Comparison of ENCODE assay signal across 9 mouse cellular contexts in the genomic region with DNA sequence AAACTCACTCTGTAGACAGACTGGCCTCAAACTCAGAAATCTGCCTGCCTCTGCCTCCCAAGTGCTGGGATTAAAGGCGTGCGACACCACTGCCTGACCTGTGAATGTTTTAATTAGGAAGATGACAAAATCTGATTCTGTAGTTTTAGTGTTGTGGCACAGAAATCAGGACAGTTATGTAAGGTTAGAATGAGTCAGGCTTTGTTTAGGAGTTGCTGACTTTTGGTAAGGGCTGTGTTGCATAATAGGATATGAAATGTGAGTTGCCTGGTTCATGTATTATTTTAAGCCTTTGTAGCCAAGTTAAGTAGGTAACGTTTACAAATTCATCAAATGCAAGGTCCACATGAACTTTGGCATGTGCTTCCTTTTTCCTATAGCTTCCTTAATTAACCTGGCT. TPM values are rescaled to one million over a fixed set of nuclear protein-coding genes. Genes with fewer than 3 reads are reported as not detected.
DNase-seq lines count a peak whose midpoint lies in the region; ATAC-seq and TF ChIP-seq lines count a peak whose summit lies in the region.
"Had no signal": no experiment of that assay in that cellular context is flagged by ENCODE, and none has a peak within 500 bp of the region (broad histone marks: within the 10 kb centered on the region; RNA-seq: fewer than 3 reads in every experiment).

No protein-coding gene starts in this region.

- H3K36me3 ChIP-seq in lung, postnatal 0 days (ENCODE audit: insufficient read depth, low read length) = no peaks in the 10 kb centered on the region
- H3K36me3 ChIP-seq in forebrain, embryonic 14.5 days (ENCODE audit: control insufficient read depth, insufficient read depth, low read length) = peaks cover 17% of the 10 kb centered on the region
- H3K36me3 ChIP-seq in liver, embryonic 14.5 days (replicated peaks; ENCODE audit: control insufficient read depth, insufficient read depth, low read depth) = peaks cover 2% of the 10 kb centered on the region; the same call in 1 of the 2 replicates

- peak overlapping the region; percentile 77; the same call in 1 of the 2 replicates for H3K9ac ChIP-seq in lung, postnatal 0 days (replicated peaks; ENCODE audit: low read depth)
- H3K9ac ChIP-seq in forebrain, embryonic 14.5 days (ENCODE audit: low read length) = peak overlapping the region; percentile 83
- H3K9ac ChIP-seq in liver, embryonic 14.5 days (replicated peaks) = no peak overlapping the region

- no peaks in the 10 kb centered on the region for H3K27me3 ChIP-seq in lung, postnatal 0 days (replicated peaks; ENCODE audit: insufficient read depth, low read length)
- H3K27me3 ChIP-seq in forebrain, embryonic 14.5 days (replicated peaks; ENCODE audit: control insufficient read depth, insufficient read depth, low read length) = no peaks in the 10 kb centered on the region
- no peaks in the 10 kb centered on the region for H3K27me3 ChIP-seq in liver, embryonic 14.5 days (ENCODE audit: control insufficient read depth, insufficient read depth, low read length)

- no peak for TF ChIP-seq CTCF in lung, postnatal 0 days (IDR thresholded peaks at IDR 0.05)
- TF ChIP-seq CTCF in liver, embryonic 14.5 days (IDR thresholded peaks at IDR 0.05; ENCODE audit: low read depth) = no peak

- no peak for TF ChIP-seq EP300 in lung, postnatal 0 days (IDR thresholded peaks at IDR 0.05)
- no peak for TF ChIP-seq EP300 in liver, embryonic 14.5 days (IDR thresholded peaks at IDR 0.05; ENCODE audit: low read depth)

- no peak for ATAC-seq in lung, postnatal 0 days
- ATAC-seq in forebrain, embryonic 14.5 days = no peak
- no peak for ATAC-seq in liver, embryonic 14.5 days (ENCODE audit: insufficient read depth)

- peak; percentile 22 for DNase-seq in lung, postnatal 0 days (ENCODE audit: low spot score)
- no peak for DNase-seq in lung, postnatal 25 days (ENCODE audit: low spot score)
- no peak for DNase-seq in forebrain, embryonic 14.5 days (ENCODE audit: low spot score)
- DNase-seq in liver, embryonic 14.5 days (ENCODE audit: low read depth in 3 of 3, low spot score in 3 of 3) = no peak
- no peak for DNase-seq in ovary, postnatal 14 days (ENCODE audit: low spot score)
- no peak for DNase-seq in testis, postnatal 14 days (ENCODE audit: low spot score)
- DNase-seq in layer of hippocampus, adult 18-20 months (ENCODE audit: low spot score in 2 of 2) = no peak
- DNase-seq: kidney, adult 18-20 months had no signal

- 0 out of 2 replicates have a peak overlapping the region, but pooled peaks have one; percentile 63 for H3K4me3 ChIP-seq in lung, postnatal 0 days (ENCODE audit: low read depth, low read length)
- peak overlapping the region; percentile 69; the same call in 1 of the 2 replicates for H3K4me3 ChIP-seq in forebrain, embryonic 14.5 days (ENCODE audit: low read depth, low read length)
- H3K4me3 ChIP-seq in liver, embryonic 14.5 days (ENCODE audit: insufficient read depth in 1 of 2, low read depth in 2 of 2, low read length in 2 of 2) = peak overlapping the region; percentile 4 to 77; a peak in 3 of 4 replicates

- no peak overlapping the region for H3K4me2 ChIP-seq in lung, postnatal 0 days (replicated peaks; ENCODE audit: low read depth, low read length)
- H3K4me2 ChIP-seq in forebrain, embryonic 14.5 days (ENCODE audit: low read length) = peak overlapping the region; percentile 72
- peak overlapping the region; percentile 91 for H3K4me2 ChIP-seq in liver, embryonic 14.5 days (ENCODE audit: low read depth)

- peaks cover 8% of the 10 kb centered on the region; the same call in 1 of the 2 replicates for H3K4me1 ChIP-seq in lung, postnatal 0 days (ENCODE audit: insufficient read depth, low read depth, low read length)
- H3K4me1 ChIP-seq in forebrain, embryonic 14.5 days (ENCODE audit: control insufficient read depth, insufficient read depth, low read length) = peaks cover 10% of the 10 kb centered on the region
- H3K4me1 ChIP-seq in liver, embryonic 14.5 days (replicated peaks; ENCODE audit: control insufficient read depth in 2 of 2, insufficient read depth in 2 of 2, low read length in 1 of 2) = peaks cover 6 to 8% of the 10 kb centered on the region in 2 experiments; a peak in 3 of 4 replicates

- WGBS in lung, postnatal 0 days = 78% methylated on average over 3 of the region's 3 CpGs
- 88% methylated on average over 3 of the region's 3 CpGs for WGBS in forebrain, embryonic 14.5 days
- 72% methylated on average over 3 of the region's 3 CpGs for WGBS in liver, embryonic 14.5 days (ENCODE audit: insufficient replicate concordance)

- H3K9me3 ChIP-seq in lung, postnatal 0 days (ENCODE audit: low read length) = no peaks in the 10 kb centered on the region
- no peaks in the 10 kb centered on the region for H3K9me3 ChIP-seq in forebrain, embryonic 14.5 days (replicated peaks; ENCODE audit: control insufficient read depth, low read length)
- H3K9me3 ChIP-seq in liver, embryonic 14.5 days (ENCODE audit: control insufficient read depth, low read length) = no peaks in the 10 kb centered on the region

- no peak overlapping the region for H3K27ac ChIP-seq in lung, postnatal 0 days (ENCODE audit: low read length)
- no peak overlapping the region for H3K27ac ChIP-seq in forebrain, embryonic 14.5 days (ENCODE audit: low read depth, low read length)
- H3K27ac ChIP-seq in liver, embryonic 14.5 days = no peak overlapping the region

RNA-seq across cellular contexts. Expression of a gene that starts 1.5 kb away (rescaled TPM):
- polyA plus RNA-seq in lung, postnatal 0 days (2015; fragmentation: Nextera tagmentation; extraction: Ambion mirVana) = 11.2 and 12.4 TPM in 2 replicates
- polyA plus RNA-seq in forebrain, embryonic 14.5 days (2014; fragmentation: Nextera tagmentation; extraction: Ambion mirVana) = 30.7 and 33.8 TPM in 2 replicates
- 7.1 and 11.5 TPM in 2 replicates for polyA plus RNA-seq in liver, embryonic 14.5 days (2012; rRNA removed)
- polyA plus RNA-seq in liver, embryonic 14.5 days (2014; fragmentation: Nextera tagmentation; extraction: Ambion mirVana) = 11.7 and 12.1 TPM in 2 replicates
- 10 to 100 TPM; 18.5 to 21.9 TPM for total RNA-seq in layer of hippocampus, adult 18-20 months (2021)

RNA-seq across cellular contexts. Expression of a gene that starts 26.9 kb away (rescaled TPM):
- polyA plus RNA-seq in lung, postnatal 0 days (2015; fragmentation: Nextera tagmentation; extraction: Ambion mirVana) = 1.2 and 1.6 TPM in 2 replicates
- 25.0 and 26.9 TPM in 2 replicates for polyA plus RNA-seq in forebrain, embryonic 14.5 days (2014; fragmentation: Nextera tagmentation; extraction: Ambion mirVana)
- polyA plus RNA-seq in liver, embryonic 14.5 days (2012; rRNA removed) = 0.04 and 0.16 TPM in 2 replicates
- 0.08 and 0.14 TPM in 2 replicates for polyA plus RNA-seq in liver, embryonic 14.5 days (2014; fragmentation: Nextera tagmentation; extraction: Ambion mirVana)
- total RNA-seq in layer of hippocampus, adult 18-20 months (2021) = 10 to 100 TPM; 70.2 to 70.6 TPM
- polyA plus RNA-seq: small intestine, adult 2 months had no signal
